In the genomic region with DNA sequence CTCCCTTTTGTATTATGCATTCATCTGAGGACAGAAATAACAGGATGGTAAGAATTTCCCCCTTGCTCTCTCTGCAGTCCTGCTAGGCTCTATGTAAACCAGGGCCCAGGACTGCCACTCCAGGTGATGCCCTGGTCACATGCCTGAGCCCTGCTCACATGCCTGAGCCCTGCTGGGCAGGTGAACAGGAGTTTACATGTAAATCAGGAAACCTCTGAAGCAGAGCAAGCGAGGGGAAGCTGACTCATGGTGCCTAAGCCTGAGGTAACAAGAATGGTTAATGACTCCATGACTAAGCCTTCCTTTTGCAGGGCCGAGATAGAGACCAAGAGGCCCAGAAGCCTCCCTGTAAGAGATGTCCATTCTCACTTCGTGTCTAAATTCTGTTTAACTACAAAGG, we compare ENCODE assay signal across 18 mouse cellular contexts. TPM values are rescaled to one million over a fixed set of nuclear protein-coding genes. Genes with fewer than 3 reads are reported as not detected.
DNase-seq lines count a peak whose midpoint lies in the region; ATAC-seq and TF ChIP-seq lines count a peak whose summit lies in the region.
"Had no signal": no experiment of that assay in that cellular context is flagged by ENCODE, and none has a peak within 500 bp of the region (broad histone marks: within the 10 kb centered on the region; RNA-seq: fewer than 3 reads in every experiment).

No protein-coding gene starts in this region.

- peak; percentile 37; the same call in 1 of the 2 replicates for ATAC-seq in heart, embryonic 13.5 days (ENCODE audit: extremely low read depth, insufficient number of reproducible peaks, low FRiP score, low TSS enrichment)
- no peak for ATAC-seq in megakaryocyte-erythroid progenitor cell, adult 5-6 weeks (replicated peaks; ENCODE audit: low FRiP score, low TSS enrichment, poor library complexity, severe bottlenecking)
- ATAC-seq: activated CD4-positive, CD25-positive, alpha-beta regulatory T cell, adult 4 months; midbrain, embryonic 13.5 days had no signal

- no peak for TF ChIP-seq POLR2A in heart, adult 2 months (IDR thresholded peaks at IDR 0.05; ENCODE audit: insufficient read depth, low read depth, low read length)
- TF ChIP-seq POLR2A in CH12.LX (IDR thresholded peaks at IDR 0.05; ENCODE audit: low read depth, low read length) = no peak

- H3K79me2 ChIP-seq in heart, adult 2 months (replicated peaks; ENCODE audit: control insufficient read depth, insufficient read depth, low read length) = peaks cover 7% of the 10 kb centered on the region
- H3K79me2 ChIP-seq in CH12.LX (replicated peaks; ENCODE audit: control insufficient read depth, extremely low read depth, insufficient read depth, poor library complexity, severe bottlenecking) = peaks cover 47% of the 10 kb centered on the region

- peaks cover 24% of the 10 kb centered on the region for H3K36me3 ChIP-seq in heart, embryonic 13.5 days
- H3K36me3 ChIP-seq in heart, adult 2 months (ENCODE audit: control insufficient read depth, insufficient read depth, low read length) = peaks cover 13% of the 10 kb centered on the region
- H3K36me3 ChIP-seq in CH12.LX (replicated peaks in 1 of 2; ENCODE audit: control insufficient read depth in 1 of 2, insufficient read depth in 1 of 2, low read length in 1 of 2) = peaks cover 0 to 12% of the 10 kb centered on the region in 2 experiments
- H3K36me3 ChIP-seq: hindbrain, embryonic 15.5 days; midbrain, embryonic 13.5 days had no signal

- H3K9ac ChIP-seq in heart, embryonic 13.5 days = no peak overlapping the region
- no peak overlapping the region for H3K9ac ChIP-seq in heart, adult 2 months (ENCODE audit: low read depth, low read length)
- H3K9ac ChIP-seq in CH12.LX (ENCODE audit: insufficient read depth, low read depth) = peak overlapping the region; percentile 20; the same call in 1 of the 2 replicates
- H3K9ac ChIP-seq: embryonic facial prominence, embryonic 13.5 days; forebrain, embryonic 12.5 days; hindbrain, embryonic 15.5 days; midbrain, embryonic 13.5 days; neural tube, embryonic 13.5 days had no signal

- dilution Hi-C loops in CH12.LX (cut with MboI; ENCODE audit: extremely low pct_ligation_motif_present, extremely low pct_unique_long_range_greater_than_20kb, low sequenced_read_pairs) = no loop called here

- DNase-seq in heart, adult 2 months = no peak
- DNase-seq in CH12.LX (ENCODE audit: extremely low read depth) = peak; percentile 87
- DNase-seq in kidney, adult 18-20 months = peak; percentile 69
- DNase-seq in kidney, postnatal 36 days = peak; percentile 71 to 84
- no peak for DNase-seq in layer of hippocampus, postnatal 14 days (ENCODE audit: low spot score in 2 of 2)
- no peak for DNase-seq in right cerebral cortex, postnatal 14 days
- DNase-seq: cerebellum, postnatal 36 days; lung, postnatal 10 days had no signal

- no peaks in the 10 kb centered on the region for H3K27me3 ChIP-seq in heart, embryonic 13.5 days (replicated peaks)
- H3K27me3 ChIP-seq in heart, adult 2 months (ENCODE audit: control insufficient read depth, insufficient read depth, low read length) = no peaks in the 10 kb centered on the region
- H3K27me3 ChIP-seq in CH12.LX (replicated peaks) = no peaks in the 10 kb centered on the region
- H3K27me3 ChIP-seq: embryonic facial prominence, embryonic 13.5 days; forebrain, embryonic 12.5 days; hindbrain, embryonic 15.5 days; midbrain, embryonic 13.5 days; neural tube, embryonic 13.5 days had no signal

- no peak overlapping the region for H3K4me2 ChIP-seq in heart, embryonic 13.5 days
- peak overlapping the region; percentile 51 for H3K4me2 ChIP-seq in CH12.LX (ENCODE audit: insufficient read depth, low read depth, poor library complexity, severe bottlenecking)
- H3K4me2 ChIP-seq: embryonic facial prominence, embryonic 13.5 days; forebrain, embryonic 12.5 days; hindbrain, embryonic 15.5 days; liver, embryonic 11.5 days; midbrain, embryonic 13.5 days; neural tube, embryonic 13.5 days had no signal

- in situ Hi-C loops in CH12.LX (cut with MboI; ENCODE audit: low pct_ligation_motif_present, low pct_unique_long_range_greater_than_20kb, low sequenced_read_pairs) = no loop called here

- peaks cover 36% of the 10 kb centered on the region for H3K4me1 ChIP-seq in heart, embryonic 13.5 days
- peaks cover 26% of the 10 kb centered on the region for H3K4me1 ChIP-seq in heart, adult 2 months (ENCODE audit: control insufficient read depth, insufficient read depth, low read length)
- peaks cover 41 to 87% of the 10 kb centered on the region in 2 experiments for H3K4me1 ChIP-seq in CH12.LX (ENCODE audit: control insufficient read depth in 1 of 2, insufficient read depth in 2 of 2)
- H3K4me1 ChIP-seq: forebrain, embryonic 12.5 days; hindbrain, embryonic 15.5 days; midbrain, embryonic 13.5 days; neural tube, embryonic 13.5 days had no signal

- no peaks in the 10 kb centered on the region for H3K9me3 ChIP-seq in heart, embryonic 13.5 days
- no peaks in the 10 kb centered on the region for H3K9me3 ChIP-seq in CH12.LX (replicated peaks; ENCODE audit: low read length)
- H3K9me3 ChIP-seq: embryonic facial prominence, embryonic 13.5 days; forebrain, embryonic 12.5 days; heart, embryonic 10.5 days; hindbrain, embryonic 15.5 days; midbrain, embryonic 13.5 days; neural tube, embryonic 13.5 days had no signal

- no peak; the same call in 1 of the 2 replicates for TF ChIP-seq RAD21 in CH12.LX (IDR thresholded peaks at IDR 0.05; ENCODE audit: low read depth, low read length)

- no peak for TF ChIP-seq CTCF in heart, adult 2 months (IDR thresholded peaks at IDR 0.05)
- TF ChIP-seq CTCF in CH12.LX (conservative IDR thresholded peaks at IDR 0.05 in 1 of 2, IDR thresholded peaks at IDR 0.05 in 1 of 2; ENCODE audit: low read depth in 2 of 2, low read length in 2 of 2) = no peak

- WGBS in heart, embryonic 13.5 days = 39% methylated on average over 3 of the region's 3 CpGs
- 33% methylated on average over 3 of the region's 3 CpGs for WGBS in heart, adult 2 months

- H3K27ac ChIP-seq in heart, embryonic 13.5 days (replicated peaks) = no peak overlapping the region
- no peak overlapping the region for H3K27ac ChIP-seq in heart, adult 2 months
- H3K27ac ChIP-seq in CH12.LX (ENCODE audit: insufficient read depth, low read depth) = peak overlapping the region; percentile 88
- H3K27ac ChIP-seq: embryonic facial prominence, embryonic 13.5 days; forebrain, embryonic 12.5 days; heart, embryonic 10.5 days; hindbrain, embryonic 15.5 days; midbrain, embryonic 13.5 days; neural tube, embryonic 13.5 days had no signal

- intact Hi-C loops in heart, adult 2 months (cut with DNase I) = loop anchor here (2.0 kb wide), 1 partner anchor 19 kb away; the partner anchor contains the start of gene Wwtr1

- no peak for TF ChIP-seq EP300 in heart, adult 2 months (IDR thresholded peaks at IDR 0.05; ENCODE audit: insufficient read depth, low read depth, low read length)
- peak; percentile 86 for TF ChIP-seq EP300 in CH12.LX (IDR thresholded peaks at IDR 0.05; ENCODE audit: low read length)

- no peak overlapping the region for H3K4me3 ChIP-seq in heart, embryonic 13.5 days
- H3K4me3 ChIP-seq in heart, adult 2 months = no peak overlapping the region
- H3K4me3 ChIP-seq in CH12.LX (replicated peaks in 1 of 3; ENCODE audit: low read depth in 2 of 3, low read length in 2 of 3, poor library complexity in 1 of 3) = no peak overlapping the region
- H3K4me3 ChIP-seq: embryonic facial prominence, embryonic 13.5 days; forebrain, embryonic 12.5 days; heart, embryonic 10.5 days; hindbrain, embryonic 15.5 days; midbrain, embryonic 13.5 days; neural tube, embryonic 13.5 days had no signal

TF ChIP-seq in CH12.LX, 34 proteins besides CTCF, POLR2A, EP300 and RAD21 (continues in another document):
- TF ChIP-seq SIN3A (IDR thresholded peaks at IDR 0.05; ENCODE audit: low read length) (peak; percentile 67), TBP (conservative IDR thresholded peaks at IDR 0.05; ENCODE audit: low read depth, low read length) (no peak), MAZ (IDR thresholded peaks at IDR 0.05; ENCODE audit: low read depth, low read length) (peak; percentile 90), MYC (IDR thresholded peaks at IDR 0.05; ENCODE audit: low read depth, low read length) (peak; percentile 89), ZKSCAN1 (IDR thresholded peaks at IDR 0.05; ENCODE audit: borderline replicate concordance, low read depth, low read length) (no peak), CHD2 (IDR thresholded peaks at IDR 0.05; ENCODE audit: low read length) (peak; percentile 64), RCOR1 (conservative IDR thresholded peaks at IDR 0.05; ENCODE audit: low read depth, low read length) (peak; percentile 97), JUND (conservative IDR thresholded peaks at IDR 0.05; ENCODE audit: low read depth, low read length) (peak; percentile 80), USF1 (IDR thresholded peaks at IDR 0.05; ENCODE audit: low read depth, low read length) (peak; percentile 64), GABPA (IDR thresholded peaks at IDR 0.05; ENCODE audit: insufficient replicate concordance, low read depth, low read length) (peak; percentile 23; the same call in 1 of the 2 replicates), NRF1 (IDR thresholded peaks at IDR 0.05; ENCODE audit: low read depth, low read length) (0 out of 2 replicates have a peak, but pooled peaks have one; percentile 39), CHD1 (IDR thresholded peaks at IDR 0.05; ENCODE audit: low read depth, low read length) (peak; percentile 94; the same call in 1 of the 2 replicates), IRF4 (IDR thresholded peaks at IDR 0.05; ENCODE audit: low read depth, low read length) (peak; percentile 83), TCF12 (IDR thresholded peaks at IDR 0.05; ENCODE audit: low read depth, low read length) (peak; percentile 90), E2F4 (IDR thresholded peaks at IDR 0.05; ENCODE audit: insufficient replicate concordance, low read depth, low read length) (no peak), BHLHE40 (IDR thresholded peaks at IDR 0.05; ENCODE audit: low read depth, low read length) (peak; percentile 100), ZNF384 (IDR thresholded peaks at IDR 0.05; ENCODE audit: low read depth, low read length) (no peak), USF2 (conservative IDR thresholded peaks at IDR 0.05; ENCODE audit: low read depth, low read length) (peak; percentile 48), ZC3H11A (IDR thresholded peaks at IDR 0.05; ENCODE audit: low read depth, low read length) (no peak), PAX5 (IDR thresholded peaks at IDR 0.05; ENCODE audit: low read length) (no peak)

RNA-seq across cellular contexts. Expression of gene Wwtr1, which starts 20.1 kb away (rescaled TPM):
- polyA plus RNA-seq in heart, embryonic 13.5 days (2015; fragmentation: Nextera tagmentation; extraction: Ambion mirVana) = 13.8 and 16.1 TPM in 2 replicates
- 10 to 100 TPM; 46.5 to 49.1 TPM for total RNA-seq in heart, adult 2 months (2021)
- 28.2 and 40.6 TPM in 2 replicates for polyA plus RNA-seq in heart, adult 2 months (2012; rRNA removed)
- total RNA-seq in CH12.LX (2012; rRNA removed) = 8.3 and 12.8 TPM in 2 replicates
- total RNA-seq in CH12.LX (2014; rRNA removed) = 14.8 and 16.2 TPM in 2 replicates
- 13.3 and 13.5 TPM in 2 replicates for polyA plus RNA-seq in CH12.LX (2012; ENCODE audit: insufficient read length, low read depth)
- total RNA-seq in layer of hippocampus, postnatal 14 days (2021) = 10 to 100 TPM; 20.3 to 22.0 TPM
- total RNA-seq in megakaryocyte-erythroid progenitor cell, adult 5-6 weeks (2014; fragmentation: Nextera tagmentation) = not detected in 2 replicates
- not detected in 2 replicates for total RNA-seq in megakaryocyte-erythroid progenitor cell, adult 5-6 weeks (2017)

Comparison
In these comparisons a context has a peak if more than half of its experiments do, and no peak if none do; other contexts are left out.
1. DNase-seq: peak in CH12.LX (single experiment), kidney, adult 18-20 months (single experiment) and kidney, postnatal 36 days (2 of 2); none in heart, adult 2 months (0 of 2), layer of hippocampus, postnatal 14 days (0 of 2) and right cerebral cortex, postnatal 14 days (single experiment).
2. RNA of gene Wwtr1, which starts 20.1 kb away (total RNA-seq): 46.5 to 49.1 TPM in heart, adult 2 months, 20.3 to 22.0 TPM in layer of hippocampus, postnatal 14 days and 8.3 to 16.2 TPM in CH12.LX; not detected in megakaryocyte-erythroid progenitor cell, adult 5-6 weeks; every median in the first group is over 4 times any median in the second.